Mouse (Mus musculus) kidney, adult 11 months (tissue): Measurements from ENCODE around the gene B430306N03Rik.
A peak's percentile ranks its signal among the peaks of the same experiment; 100 is the strongest.
"Not testable (repeated sequence)": the region's sequence is repeated elsewhere in the genome, so short reads cannot be mapped to it uniquely, and the experiment has no call there.

Source experiments
- DNase-seq: peaks from one replicate; pipeline ENCODE4 v3.0.0; 2022

Gene B430306N03Rik

DNA sequence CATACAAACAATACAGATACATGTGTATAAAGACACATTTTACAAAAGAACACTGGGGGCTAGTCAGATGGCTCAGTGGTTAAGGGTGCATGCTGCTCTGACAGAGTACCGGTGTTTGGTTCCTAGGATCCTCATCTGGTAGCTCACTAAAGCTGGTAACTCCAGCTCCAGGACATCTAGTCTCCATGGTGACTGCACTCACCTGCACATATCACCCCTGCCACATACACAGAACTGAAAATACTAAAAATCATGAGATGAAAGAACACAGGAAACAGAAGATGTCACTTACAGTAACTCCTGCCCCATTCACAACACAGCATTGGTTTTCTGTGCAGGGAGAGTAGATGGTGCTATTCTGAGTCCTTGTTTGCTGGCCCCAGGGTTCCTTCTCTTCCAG, 2.7 kb downstream of the B430306N03Rik start:
- DNase-seq, result no peak

DNA sequence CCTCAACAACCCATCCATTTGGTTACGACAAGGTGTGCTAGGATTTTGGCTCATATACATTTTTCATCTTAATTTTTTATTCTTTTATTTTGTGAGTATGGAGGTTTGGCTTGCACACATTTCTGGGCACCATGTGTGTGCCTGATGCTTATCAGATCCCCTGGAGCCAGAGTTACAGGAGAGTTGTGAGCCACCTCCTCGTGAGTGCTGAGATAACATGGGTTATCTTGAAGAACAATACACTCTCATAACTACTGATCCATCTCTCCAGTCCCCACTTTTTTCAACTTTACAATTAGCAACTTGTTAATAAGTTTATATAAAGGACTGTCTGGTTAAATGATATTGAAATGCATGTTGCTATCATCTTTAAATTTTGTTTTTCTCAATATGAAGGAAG, 5.3 kb downstream of the B430306N03Rik start:
- DNase-seq, result no peak

DNA sequence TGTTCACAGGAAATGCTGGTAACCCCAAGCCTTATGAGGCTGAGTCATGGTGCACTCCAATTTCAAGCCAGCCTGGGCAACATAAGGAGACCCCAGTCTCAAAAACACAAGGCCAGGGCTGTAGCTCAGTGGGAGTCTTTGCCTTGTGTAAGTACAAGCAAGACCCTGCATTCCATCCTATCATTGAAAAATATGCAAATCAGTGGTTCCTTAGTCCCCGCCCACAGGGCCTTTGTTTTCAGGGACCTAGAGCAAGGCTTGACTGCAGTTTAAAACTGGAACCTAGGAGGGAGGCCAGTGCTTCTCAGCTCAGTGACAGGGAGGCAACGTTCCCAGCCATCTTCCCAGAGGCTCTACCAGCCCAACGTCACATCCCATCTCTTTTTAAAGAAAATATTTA, 7.3 kb downstream of the B430306N03Rik start:
- no peak for DNase-seq

DNA sequence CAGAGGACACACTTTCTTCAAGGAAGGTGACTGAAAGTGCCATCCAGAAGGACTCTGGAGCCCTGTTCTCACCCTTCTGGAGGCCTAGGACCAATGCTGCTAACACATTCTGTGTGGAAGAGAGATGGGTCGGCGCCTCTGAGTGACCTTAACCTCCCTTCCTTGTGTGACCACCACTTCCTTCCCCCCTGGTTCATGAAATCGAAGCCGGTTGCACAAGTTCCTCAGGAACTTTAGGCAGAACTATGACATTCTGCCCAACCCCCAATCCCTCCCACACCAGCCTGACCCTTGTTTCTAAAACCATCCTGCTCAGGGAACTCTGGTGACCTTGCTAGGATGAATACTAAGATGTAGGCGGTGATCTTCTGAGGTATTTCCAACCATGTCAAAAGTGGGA, 8.3 kb downstream of the B430306N03Rik start:
- DNase-seq, result no peak

DNA sequence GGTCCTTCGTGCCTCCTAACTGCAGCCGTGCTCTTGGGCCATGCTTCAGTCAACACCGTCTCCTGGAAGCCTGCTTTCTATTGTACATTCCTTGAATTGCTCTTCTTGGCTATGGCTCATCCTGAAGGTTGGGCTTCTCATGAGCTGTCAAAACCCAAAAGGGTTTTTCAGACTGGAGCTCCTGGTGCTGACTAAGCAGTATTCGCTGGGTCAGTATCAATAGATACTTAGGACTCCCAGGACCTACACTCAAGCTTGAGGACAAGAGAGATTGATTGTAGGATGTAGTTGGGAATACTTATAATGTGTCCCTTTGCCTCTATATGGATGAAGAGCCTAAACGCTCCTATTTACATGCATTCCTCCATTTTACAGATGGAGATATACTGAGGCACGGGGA, 9.2 kb downstream of the B430306N03Rik start:
- no peak for DNase-seq

DNA sequence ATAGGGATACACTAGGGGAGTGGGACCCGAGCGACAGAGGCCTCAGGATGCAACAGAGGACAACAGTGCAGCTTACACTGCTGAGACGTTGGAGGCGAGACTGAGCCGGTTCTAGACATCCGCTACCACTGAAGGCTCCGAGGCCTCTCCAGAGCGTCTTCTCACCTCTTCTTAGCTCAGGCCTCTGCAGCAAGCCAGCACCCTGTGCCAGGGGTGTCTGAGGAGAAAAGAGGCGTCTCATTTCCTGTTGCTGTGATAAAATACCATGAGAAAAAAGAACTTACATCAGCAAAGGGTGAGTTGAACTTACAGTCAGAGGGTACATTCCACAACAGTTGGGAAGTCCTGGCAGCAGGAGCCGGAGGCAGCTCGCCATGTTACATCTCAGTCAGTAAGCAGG, 9.7 kb downstream of the B430306N03Rik start:
- no peak for DNase-seq

DNA sequence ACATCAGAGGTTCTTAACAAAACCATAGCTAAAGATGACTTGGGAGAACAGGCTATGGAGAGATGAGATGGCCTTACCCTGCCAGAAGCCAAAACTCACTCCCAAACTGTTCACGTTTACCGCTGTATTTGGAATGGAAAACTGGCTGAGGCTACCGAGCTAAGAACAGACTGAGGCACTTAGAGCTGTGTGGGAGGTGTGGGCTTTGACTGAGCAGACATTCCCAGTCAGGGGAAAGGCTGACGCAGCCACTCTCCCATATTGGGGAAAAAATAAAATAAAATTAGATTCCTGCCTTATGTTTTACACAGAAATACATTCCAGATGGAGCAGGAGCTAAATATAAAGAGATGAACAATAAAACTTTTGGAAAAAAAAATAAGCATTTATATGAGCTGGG, 10.7 kb downstream of the B430306N03Rik start:
- DNase-seq, result no peak

DNA sequence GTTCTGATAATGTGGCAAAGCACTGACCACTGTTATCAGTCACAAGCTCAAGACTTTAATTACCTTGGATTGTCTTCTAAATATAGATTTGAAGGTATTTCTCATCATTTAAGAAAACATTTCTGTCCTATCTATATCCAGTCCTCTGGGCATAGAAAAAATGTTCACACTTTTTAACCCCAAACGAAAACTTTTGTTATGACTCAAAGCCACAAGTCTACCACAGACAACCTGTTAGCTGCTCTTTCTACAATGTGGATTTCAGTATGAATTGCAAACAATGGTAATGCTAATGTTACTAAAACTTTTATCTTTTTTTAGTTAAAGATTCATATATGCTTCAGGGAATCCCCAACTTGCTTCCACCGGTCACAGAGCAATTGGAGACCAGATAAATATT, 16.6 kb downstream of the B430306N03Rik start:
- no peak for DNase-seq

DNA sequence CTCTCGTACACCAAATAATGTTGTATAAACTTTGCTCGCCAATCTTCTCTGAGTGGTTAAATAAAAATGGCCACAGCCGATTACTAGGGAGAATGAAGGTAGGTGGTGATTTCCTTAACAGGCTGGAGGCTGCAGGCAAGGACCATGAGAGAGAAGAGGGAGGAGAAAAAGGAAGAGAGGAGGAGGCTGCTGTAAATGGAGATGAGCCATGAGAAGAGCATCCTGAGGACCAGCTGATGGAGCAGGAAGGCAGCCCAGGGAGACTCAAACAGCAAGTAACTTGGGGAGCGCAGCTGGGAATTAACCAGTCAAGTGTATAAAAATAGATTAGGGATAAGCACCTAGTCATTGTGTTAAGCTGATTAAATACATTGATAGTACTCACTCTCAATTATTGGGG, 18.2 kb downstream of the B430306N03Rik start:
- no peak for DNase-seq

DNA sequence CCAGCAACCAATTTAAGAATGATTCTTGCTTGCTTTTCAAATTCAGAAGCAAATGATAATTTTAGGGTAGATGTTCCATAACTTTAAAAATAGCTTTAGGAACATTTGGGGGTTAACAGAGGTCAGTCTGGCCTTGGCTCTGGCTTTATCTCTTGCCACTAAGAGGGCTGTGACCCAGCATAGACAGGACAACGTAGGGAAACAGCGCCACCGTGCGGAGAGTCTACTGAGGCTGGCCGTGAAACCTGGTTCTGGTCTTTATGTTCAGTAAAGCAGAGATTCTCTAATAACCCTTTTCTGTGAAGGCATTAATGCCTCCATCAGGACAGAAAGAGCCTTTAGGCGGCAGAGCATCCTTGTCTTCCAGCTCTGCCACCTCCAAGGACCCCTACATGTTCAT, 20.9 kb downstream of the B430306N03Rik start:
- DNase-seq, result peak; percentile 29

DNA sequence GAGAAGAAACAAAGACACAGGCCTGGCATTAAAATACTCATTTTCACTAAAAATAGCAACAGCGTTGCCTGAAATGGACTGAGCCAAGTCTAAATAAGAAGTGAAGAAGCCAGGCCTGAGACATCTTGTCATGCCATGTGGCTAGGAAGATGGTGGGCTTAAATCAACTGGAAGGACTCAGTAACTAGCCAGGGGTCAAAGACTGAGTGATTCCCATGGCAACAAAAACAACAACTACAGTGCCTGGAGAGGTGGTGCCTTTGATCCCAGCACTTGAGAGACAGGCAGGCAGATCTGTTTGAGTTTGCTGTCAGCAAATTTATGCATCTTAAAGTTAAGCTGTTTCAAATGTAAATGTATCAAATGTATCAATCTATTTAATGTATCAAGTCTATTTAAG, 24.3 kb downstream of the B430306N03Rik start:
- no peak for DNase-seq

DNA sequence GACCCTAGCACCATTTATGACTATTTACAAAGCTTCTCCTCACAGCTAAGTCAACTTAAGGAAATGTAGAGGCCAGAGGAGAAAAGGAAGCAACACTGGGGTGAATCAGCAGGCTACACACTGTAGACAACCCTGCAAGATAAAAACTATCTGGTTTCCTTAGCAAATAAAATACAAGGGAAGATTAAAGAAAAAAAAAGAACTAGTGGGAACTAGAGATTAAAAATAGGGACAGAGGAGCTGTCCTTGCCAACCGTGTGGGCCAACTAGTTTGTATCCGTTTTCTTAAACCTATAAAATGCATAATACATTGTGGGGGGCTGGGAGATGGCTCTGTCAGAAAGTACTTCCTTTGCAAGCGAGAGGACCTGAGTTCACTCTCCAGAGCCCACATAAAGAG, 26.0 kb downstream of the B430306N03Rik start:
- DNase-seq, result no peak

DNA sequence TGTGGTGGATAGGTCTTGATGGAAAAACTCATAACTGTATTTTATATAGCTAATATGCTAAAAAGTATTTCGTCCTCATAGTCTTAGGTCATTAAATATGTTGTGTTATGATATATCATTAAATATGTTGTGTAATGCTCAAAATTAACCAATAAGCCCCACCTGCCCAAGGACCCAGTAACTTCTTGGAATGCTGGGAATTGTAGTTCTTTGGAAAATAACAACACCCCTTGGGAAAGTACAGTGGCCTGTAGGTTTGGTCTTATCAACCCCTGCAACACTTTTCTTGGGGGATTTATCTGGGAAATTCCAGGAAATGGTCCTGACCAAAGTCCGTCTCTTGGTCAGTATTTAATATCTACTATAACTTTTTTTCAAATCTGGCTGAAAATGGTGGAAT, 27.1 kb downstream of the B430306N03Rik start:
- DNase-seq, result no peak

DNA sequence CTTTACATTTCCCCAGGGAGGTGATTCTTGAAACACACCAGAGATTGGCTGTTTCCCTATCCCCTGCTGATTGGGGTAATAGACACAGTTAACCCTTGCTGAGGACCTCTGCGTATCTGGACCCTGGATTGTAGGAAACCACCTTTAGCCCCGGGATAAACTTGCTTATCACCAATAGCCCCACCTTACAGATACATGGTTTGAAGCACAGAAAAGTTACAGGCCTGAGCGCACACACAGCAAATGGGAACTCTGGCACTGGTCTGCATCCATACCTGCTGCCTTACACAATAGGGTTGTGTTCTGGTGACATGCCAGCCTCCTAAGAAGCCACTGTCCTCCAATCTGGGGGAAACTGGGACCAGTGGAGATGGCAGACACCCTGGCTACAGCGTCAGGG, 29.9 kb downstream of the B430306N03Rik start:
- DNase-seq, result no peak

DNA sequence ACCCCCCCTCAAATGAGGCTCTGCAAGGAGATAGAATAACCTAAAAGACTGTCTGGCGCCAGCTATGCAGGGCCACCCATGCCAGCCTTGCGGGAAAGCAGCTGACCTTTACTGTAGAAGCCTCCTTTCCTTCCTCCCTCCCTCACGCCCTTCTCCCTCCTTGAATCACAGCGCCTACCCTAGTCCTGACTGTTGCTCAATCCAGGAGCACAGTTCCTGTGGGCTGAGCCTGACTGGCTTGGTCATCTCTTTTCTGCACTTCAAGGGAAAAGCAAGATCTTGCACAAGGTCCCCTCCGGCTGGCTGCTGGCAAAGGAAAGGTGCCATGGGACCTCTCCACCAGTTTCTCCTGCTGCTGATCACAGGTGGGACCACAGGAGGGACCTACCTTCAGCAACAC, 30.3 kb downstream of the B430306N03Rik start, which contains the start of gene Trem2:
Trem2 (plus strand) TSS at position 171 of the 400 bp plus-strand sequence.
- no peak for DNase-seq

DNA sequence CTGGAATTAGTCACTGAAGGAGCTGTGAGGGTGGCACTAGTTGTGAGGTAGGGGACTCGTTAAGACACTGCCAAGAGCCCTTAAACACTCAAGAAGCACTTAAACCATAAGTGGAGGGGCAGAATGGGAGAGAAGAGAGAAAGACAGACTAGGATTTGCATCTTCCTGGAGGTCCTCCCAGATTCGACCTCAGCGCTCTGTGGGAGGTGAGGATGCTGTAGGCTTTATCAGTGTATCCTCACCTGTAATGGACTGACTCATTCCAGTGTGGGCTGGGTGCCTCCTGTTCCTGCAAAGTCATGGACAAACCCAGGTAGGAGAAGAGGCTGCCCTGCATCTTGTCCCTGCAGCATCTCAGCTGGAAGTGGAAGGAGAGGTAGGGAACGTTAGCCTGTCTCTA, 30.9 kb downstream of the B430306N03Rik start:
- DNase-seq, result no peak

DNA sequence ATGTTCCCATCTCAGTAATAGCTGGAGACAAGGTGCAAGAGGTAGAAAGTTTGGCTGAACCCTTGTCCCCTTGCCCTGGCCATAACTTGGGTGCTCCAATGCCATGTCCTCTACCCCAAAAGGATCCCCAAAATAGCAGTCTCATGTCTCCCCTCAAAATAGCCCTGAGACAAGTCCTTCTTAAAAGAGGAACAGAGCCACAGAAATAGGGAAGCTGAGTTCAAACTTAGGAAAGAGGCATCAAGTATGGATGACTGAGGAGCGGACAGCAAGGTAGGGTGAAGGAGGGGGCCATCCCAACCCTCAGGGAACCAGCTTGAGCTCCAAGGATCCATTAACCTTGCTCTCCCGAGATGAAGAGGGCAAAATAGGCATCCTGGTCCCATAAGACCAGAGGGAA, 31.3 kb downstream of the B430306N03Rik start:
- DNase-seq, result no peak

DNA sequence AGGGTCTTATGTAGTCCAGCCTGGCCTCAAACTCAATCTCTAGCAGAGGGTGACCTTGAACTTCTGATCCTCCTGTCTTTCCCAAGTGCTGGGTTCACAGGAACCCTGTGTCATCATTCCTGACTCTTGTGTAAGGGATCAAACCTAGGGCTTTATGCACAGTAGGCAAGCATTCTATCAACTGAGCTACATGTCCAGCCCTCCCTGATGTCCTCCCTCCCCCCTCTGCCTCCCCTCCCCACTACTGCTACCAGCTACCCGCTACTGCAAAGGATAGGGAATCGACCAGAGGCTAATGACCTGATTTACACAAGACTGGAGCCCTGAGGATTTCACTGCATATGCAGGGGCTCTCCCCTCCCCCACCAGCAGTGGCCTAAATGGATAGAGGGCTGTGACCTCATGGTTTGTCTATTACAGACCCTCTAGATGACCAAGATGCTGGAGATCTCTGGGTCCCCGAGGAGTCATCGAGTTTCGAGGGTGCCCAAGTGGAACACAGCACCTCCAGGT, 34.8 kb downstream of the B430306N03Rik start:
- DNase-seq, result no peak

DNA sequence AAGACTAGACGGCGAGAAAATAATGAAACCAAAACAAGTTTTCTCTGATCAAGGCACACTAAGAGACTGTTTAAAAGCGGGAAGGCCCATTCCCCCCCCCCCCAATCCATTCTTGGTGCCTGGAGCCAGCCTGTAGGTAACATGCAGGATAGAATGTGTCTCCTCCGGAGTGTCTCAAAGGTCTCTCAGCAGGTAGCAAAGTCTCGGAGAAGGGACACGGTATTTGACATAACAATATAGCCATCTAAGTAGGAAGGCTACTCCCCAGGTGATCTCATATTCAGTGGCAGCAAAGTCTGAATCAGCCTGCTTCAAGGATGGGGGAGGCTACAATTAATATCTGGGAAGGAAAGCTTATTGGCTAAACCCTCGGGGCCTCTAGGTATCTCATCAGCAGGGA, 37.0 kb downstream of the B430306N03Rik start:
- not testable (repeated sequence) for DNase-seq

DNA sequence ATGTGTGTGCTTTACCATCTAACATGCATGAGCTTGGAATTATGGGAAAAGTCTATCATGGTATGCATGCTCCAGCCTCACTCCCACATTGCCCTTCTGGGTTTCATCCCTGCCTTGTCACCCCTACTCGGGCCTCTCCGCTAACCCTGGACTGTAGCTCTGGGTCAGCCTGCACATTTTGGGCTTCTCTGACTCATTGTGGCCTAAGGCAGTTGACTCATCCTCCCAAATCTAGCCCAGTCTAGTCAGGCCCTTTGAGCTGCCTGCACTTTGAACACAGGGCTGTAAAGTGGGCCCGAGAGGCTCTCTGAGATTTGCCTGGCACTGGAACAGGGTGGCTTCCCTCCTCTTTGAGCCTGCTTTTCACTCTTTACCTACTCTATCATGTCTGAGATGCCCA, 39.9 kb downstream of the B430306N03Rik start:
- DNase-seq, result no peak

DNA sequence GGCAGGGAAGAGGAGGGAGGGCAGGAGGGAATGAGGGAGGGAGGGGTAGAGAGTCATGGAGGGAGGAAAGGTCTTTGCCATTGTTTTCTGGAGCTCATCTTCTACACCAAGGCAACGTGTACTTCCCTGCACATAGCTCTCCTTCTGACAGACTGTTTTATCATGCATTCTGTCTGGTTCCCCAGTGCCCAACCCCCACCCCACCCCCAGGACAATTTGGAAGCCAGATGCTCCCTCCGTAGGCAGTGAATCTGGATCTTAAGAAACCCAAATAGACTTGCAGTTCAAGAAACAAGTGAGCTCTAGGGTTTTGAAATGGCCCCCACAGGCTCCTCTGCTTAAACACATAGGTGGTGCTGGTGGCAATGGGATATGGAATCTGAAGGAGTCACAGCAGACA, 42.0 kb downstream of the B430306N03Rik start:
- DNase-seq, result no peak

DNA sequence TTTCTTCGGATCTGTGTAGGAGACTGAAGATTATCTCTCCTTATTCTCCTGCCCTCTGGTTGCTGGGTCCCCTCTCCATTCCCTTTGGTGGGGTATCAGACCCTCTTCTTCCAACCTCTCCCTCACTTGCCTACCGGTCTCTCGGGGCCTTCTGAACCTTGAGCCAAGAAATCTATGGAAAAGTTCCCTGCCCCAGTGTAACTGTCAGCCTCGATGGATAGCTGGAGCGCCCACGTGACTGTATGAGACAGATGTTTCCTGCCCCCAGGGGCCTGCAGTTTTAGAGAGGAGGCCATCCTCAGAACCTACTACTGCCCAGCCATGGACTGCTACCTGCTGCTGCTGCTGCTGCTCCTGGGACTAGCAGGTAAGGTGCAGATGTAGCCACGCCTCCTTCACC, 43.7 kb downstream of the B430306N03Rik start, which contains the start of gene Treml1:
Treml1 (plus strand) TSS at position 301 of the 400 bp plus-strand sequence.
- DNase-seq, result no peak

DNA sequence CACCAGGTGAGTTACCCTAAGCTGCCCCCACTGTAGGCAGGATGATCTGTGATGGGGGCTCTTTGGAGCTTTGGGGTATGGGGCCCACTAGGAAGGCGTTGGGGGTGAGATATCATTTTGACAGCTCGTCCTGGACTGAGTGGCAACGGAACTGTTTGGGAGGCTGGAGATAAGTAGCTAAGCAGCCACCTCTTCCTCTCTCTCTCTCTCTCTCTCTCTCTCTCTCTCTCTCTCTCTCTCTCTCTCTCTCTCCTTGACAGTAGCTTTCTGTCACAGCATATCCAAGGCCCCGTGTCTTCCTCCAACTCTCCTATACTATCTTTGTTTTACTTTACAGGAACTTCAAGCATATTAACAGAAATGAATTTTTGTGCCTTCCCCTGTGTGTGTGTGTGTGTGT, 44.5 kb downstream of the B430306N03Rik start:
- DNase-seq, result no peak

DNA sequence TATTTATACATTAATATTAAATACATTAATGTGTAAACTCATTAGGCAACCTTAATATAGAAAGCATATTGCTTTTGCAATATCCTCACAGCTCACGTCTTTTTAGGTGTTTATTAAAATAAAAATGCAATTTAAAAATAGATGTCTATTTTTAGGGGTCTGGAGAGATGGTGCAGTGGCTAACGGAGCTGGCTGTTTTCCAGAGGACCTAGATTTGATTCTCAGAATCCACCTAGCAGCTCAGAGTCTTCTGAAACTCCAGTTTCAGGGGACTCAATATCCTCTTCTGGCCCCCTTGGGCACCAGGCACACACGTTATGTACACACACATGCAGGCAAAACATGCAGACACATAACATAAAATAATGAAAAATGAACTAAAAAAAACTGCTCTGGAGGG, 46.4 kb downstream of the B430306N03Rik start:
- no peak for DNase-seq

DNA sequence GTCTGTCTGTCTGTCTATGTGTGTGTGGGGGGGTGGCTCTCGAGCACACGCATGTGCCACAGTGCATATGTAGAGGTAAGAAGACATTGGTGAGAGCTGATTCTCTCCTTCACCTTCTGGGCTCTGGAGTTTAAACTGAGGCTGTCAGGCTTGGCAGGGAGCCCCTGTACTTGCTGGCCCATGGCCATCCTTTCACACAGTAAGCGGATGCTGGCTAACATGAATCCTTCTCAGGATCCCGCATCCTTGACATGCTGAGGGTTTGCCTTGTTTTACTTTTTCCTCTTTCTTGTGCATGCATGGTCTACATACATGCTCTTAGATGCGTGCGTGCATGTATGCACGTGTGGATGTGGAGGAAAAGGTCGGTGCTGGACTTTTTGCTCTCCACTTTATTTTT, 47.0 kb downstream of the B430306N03Rik start:
- no peak for DNase-seq
